Mouse (Mus musculus) left cerebral cortex, adult 18-20 months (tissue): ENCODE data around the gene Tnnt2. TPM values are rescaled to one million over a fixed set of nuclear protein-coding genes. Genes with fewer than 3 reads are reported as not detected.

Source experiments
- DNase-seq, 2 experiments: peaks; one replicate each; pipeline ENCODE4 v3.0.0; 2021 to 2022; ENCODE audit warnings: low spot score in 2 of 2, mixed read lengths in 1 of 2
- total RNA-seq, 2 experiments: library from RNA; stranded (reverse); gene quantifications; 2 replicates each; pipeline ENCODE4 v1.2.3; 2021

Gene Tnnt2
- total RNA-seq, 2 experiments from 2014 or later: 13.0 to 13.2 TPM

GRCm38 (mm10) chr1:135893377-135893776 is 57.2 kb downstream of the Tnnt2 start:
- DNase-seq: no peak

- DNase-seq: no peak
Observed at GRCm38 (mm10) chr1:135895367-135895766, 59.2 kb downstream of the Tnnt2 start.

GRCm38 (mm10) chr1:135899295-135899694 is 63.1 kb downstream of the Tnnt2 start:
- DNase-seq: no peak

- no peak for DNase-seq
Observed at GRCm38 (mm10) chr1:135899991-135900515, 63.9 kb downstream of the Tnnt2 start.

Other genes starting within 250 kb of the Tnnt2 start
- 10 to 100 TPM; 42.5 to 48.0 TPM for gene Nav1, start 229.1 kb upstream of the Tnnt2 start, total RNA-seq
- 100 to 1,000 TPM; 219 to 238 TPM for gene Csrp1, start 116.3 kb upstream of the Tnnt2 start, total RNA-seq
- gene Phlda3, start 70.2 kb upstream of the Tnnt2 start, total RNA-seq: 10 to 100 TPM; 19.7 to 21.4 TPM
- gene Tnni1, start 56.9 kb upstream of the Tnnt2 start, total RNA-seq: 1 to 10 TPM; 1.5 to 1.7 TPM
- gene Lad1, start 17.8 kb upstream of the Tnnt2 start, total RNA-seq: 1 to 10 TPM in 1 of 2 experiments, under 1 TPM in 1; 0.96 to 1.3 TPM
- under 1 TPM in 1 of 2 experiments, not detected in 1; 0.09 TPM for gene Pkp1, start 82.9 kb downstream of the Tnnt2 start, total RNA-seq
- 10 to 100 TPM; 17.2 to 20.3 TPM for gene Igfn1, start 170.0 kb downstream of the Tnnt2 start, total RNA-seq
- 10 to 100 TPM; 66.3 to 67.8 TPM for gene Tmem9, start 171.8 kb downstream of the Tnnt2 start, total RNA-seq
- 1 to 10 TPM; 1.9 to 3.1 TPM for gene Ascl5, start 214.4 kb downstream of the Tnnt2 start, total RNA-seq
- 1 to 10 TPM; 1.5 to 1.7 TPM for gene Cacna1s, start 216.4 kb downstream of the Tnnt2 start, total RNA-seq